Mouse (Mus musculus): Measurements from ENCODE around the gene Cd207.

DNA sequence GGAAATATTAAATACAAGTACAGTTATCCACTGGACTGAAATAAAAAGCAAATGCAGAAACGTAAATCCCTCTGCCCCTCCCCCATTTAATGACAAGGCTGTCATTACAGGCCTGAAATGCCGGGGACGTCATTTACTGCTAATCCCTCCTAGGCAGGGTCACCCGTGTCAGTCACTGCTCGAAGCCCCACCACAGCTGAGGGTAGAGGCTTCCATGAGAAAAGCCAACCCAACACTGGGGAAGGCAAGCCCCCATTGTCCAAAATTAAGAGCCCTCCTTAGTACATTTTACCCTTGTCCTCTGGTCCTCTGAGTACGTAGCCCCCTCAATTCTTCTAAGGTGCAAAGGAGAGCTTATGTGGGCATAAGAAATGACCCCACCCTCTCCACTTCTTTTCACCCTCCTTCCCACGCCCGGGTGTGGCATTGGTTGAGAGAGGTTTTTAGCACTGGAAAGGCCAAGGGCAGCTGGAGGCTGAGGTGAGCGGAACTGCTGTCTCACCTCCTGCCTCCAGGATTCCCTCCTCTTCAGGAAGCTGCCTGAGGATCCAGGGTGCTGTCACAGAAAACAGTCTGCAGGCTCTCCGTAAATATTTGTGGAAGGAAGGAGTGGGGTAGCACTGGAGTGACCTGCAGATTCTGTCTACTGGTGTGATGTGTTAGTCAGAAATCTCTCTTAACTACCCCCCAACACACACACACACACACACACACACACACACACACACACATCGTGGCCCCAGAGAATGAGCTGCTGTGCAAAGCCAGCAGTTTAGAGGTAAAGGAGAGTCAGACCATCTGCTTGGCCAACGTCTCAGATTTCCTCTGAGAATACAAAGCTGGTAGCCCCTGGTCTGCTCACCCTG, 35.8 kb upstream of the Cd207 start:
- no peak for TF ChIP-seq CTCF (IDR thresholded peaks at IDR 0.05; ENCODE audit: borderline replicate concordance, extremely low read depth, insufficient read depth, insufficient read length)
- TF ChIP-seq POLR2A (IDR thresholded peaks at IDR 0.05; ENCODE audit: borderline replicate concordance, extremely low read depth, insufficient read depth, insufficient read length, poor library complexity, severe bottlenecking), result no peak

All from brain, embryonic 14.5 days (tissue).